Mouse (Mus musculus): ENCODE data around the gene Raly.
"Not testable (repeated sequence)": the region's sequence is repeated elsewhere in the genome, so short reads cannot be mapped to it uniquely, and the experiment has no call there.

Gene Raly

GRCm38 (mm10) chr2:154836537-154836936 is 45.6 kb downstream of the Raly start:
- no peak for DNase-seq (ENCODE audit: low spot score in 2 of 2)

DNA sequence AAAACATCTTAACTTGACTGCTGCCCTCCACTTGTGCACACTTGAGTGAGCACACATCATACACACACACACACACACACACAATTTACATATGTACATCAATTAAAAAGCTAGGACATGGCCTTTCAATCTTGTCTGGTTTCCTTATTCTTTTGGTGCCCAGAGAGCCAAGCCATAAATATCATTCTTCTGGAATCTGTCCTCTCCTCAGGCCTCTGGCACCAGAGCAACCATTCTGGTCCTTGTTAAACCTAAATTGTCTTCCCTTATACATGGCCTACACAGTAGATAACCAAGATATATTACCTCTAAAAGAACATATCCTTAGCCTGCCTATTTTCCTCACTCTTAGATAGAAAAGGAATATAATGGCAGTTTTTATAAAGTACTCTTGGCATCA is 57.2 kb downstream of the Raly start:
- no peak for DNase-seq (ENCODE audit: low spot score in 2 of 2)

- DNase-seq (ENCODE audit: low spot score in 2 of 2), result peak; percentile 19 to 39
These were observed 64.5 kb downstream of the Raly start for GRCm38 (mm10) chr2:154855383-154855782.

DNA sequence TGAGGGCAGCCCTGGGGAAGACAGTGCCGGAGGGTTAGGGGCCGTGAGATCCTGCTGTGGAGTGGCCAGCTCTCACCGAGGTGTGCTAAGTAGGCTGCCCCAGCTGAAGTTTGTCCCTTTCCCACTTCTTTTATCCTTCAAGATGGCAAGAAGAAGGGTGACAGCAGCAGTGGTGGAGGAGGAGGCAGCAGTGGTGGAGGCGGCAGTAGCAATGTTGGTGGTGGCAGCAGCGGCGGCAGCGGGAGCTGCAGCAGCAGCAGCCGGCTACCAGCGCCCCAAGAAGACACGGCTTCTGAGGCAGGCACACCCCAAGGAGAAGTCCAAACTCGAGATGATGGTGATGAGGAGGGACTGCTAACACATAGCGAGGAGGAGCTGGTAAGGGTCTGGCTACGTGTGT is 72.8 kb downstream of the Raly start:
- DNase-seq (ENCODE audit: low spot score in 2 of 2), result peak in 1 of 2 experiments; percentile 23

- DNase-seq (ENCODE audit: low spot score in 2 of 2), result no peak
These were observed 74.8 kb downstream of the Raly start for GRCm38 (mm10) chr2:154865696-154866095.

- no peak for DNase-seq (ENCODE audit: low spot score in 2 of 2)
These were observed 77.2 kb downstream of the Raly start for GRCm38 (mm10) chr2:154868106-154868505.

GRCm38 (mm10) chr2:154869954-154870641 is 79.2 kb downstream of the Raly start:
- no peak for DNase-seq (ENCODE audit: low spot score in 2 of 2)

- DNase-seq (ENCODE audit: low spot score in 2 of 2), result no peak
These were observed 85.7 kb downstream of the Raly start for GRCm38 (mm10) chr2:154876621-154877020.

GRCm38 (mm10) chr2:154891585-154891984 is 100.7 kb downstream of the Raly start:
- DNase-seq (ENCODE audit: low spot score in 2 of 2), result no peak

- DNase-seq (ENCODE audit: low spot score in 2 of 2), result peak; percentile 96
These were observed 101.5 kb downstream of the Raly start, which contains the start of gene Eif2s2 for GRCm38 (mm10) chr2:154892201-154893044. Gene Eif2s2, minus strand, starts transcription at chr2:154892935.

- no peak for DNase-seq (ENCODE audit: low spot score in 2 of 2)
These were observed 102.1 kb downstream of the Raly start for GRCm38 (mm10) chr2:154893045-154893385.

DNA sequence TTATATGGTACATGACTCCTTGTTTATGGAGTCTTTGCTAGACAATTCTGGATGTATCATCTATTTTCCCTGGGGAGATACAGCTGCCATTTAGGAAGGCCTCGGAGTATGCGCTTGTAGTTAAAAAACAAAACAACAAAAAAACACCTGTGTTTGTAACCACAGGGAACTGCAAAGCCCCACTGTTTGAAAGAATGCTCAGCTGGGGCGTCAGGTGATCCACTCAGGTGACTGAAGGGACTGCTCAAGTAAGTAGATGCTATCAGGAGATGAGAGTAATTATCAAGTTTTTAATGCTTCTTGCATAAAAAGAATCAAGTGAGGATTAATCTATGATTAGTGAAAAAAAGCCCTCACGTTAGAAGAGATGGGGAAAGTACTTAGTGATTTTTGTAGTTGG is 102.7 kb downstream of the Raly start:
- DNase-seq (ENCODE audit: low spot score in 2 of 2), result no peak

DNA sequence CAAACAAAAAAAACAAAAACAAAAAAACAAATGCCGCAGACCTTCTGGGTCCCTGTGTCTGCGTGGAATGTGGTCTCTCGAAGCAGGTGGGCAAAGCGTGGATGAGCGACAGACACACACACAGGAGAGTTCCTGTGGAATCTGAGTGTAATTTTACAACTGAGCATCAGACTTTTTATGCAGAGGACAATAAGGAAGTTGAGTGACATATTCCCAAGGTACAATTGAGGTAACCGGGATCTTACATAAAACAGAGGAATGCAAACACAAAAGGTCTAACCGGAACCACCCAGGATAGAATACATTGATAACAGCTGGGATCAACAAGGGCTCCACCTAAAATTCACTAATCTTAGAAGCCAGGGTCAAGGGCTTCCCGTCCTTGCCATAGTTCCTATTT is 108.1 kb downstream of the Raly start:
- not testable (repeated sequence) for DNase-seq (ENCODE audit: low spot score in 2 of 2)

DNA sequence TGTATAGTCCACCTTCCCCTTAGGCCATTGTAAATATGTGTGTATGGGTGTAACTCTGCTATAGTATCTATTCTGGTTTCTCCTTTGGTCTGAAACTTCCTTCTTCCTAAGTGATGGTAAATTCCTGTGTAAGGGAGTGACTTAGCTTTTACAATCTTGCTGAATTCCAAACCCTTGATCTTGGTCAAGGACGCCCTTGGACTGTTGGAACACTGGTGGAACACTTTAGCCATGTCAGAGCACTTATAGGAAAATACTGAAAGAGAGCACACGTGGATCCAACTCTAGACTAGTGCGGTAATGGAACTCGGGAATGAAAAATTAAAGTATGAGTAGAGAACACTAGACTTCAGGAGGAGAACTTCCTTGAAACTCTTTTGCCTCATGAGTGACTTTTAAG is 108.5 kb downstream of the Raly start:
- not testable (repeated sequence) for DNase-seq (ENCODE audit: low spot score in 2 of 2)

- no peak for DNase-seq (ENCODE audit: low spot score in 2 of 2)
These were observed 111.2 kb downstream of the Raly start for GRCm38 (mm10) chr2:154902111-154902510.

DNA sequence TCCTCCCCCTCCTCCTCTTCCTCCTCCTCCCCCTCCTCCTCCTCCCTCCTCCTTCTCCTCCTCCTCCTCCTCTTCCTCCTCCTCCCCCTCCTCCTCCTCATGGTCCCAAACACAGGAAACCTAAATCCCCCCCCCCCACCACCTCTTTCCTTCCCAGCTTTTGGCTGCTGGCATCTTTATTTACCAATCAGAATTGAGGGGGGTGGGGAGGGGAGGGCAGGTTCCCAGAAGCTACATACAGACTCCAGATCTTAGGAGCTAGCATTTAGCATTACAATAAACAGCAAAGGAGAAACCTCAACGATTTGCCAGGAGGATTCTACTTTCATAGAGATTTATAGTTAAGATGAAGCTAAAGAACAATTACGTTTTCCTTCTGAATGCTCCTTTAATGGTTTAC is 114.9 kb downstream of the Raly start:
- no peak for DNase-seq (ENCODE audit: low spot score in 2 of 2)

DNA sequence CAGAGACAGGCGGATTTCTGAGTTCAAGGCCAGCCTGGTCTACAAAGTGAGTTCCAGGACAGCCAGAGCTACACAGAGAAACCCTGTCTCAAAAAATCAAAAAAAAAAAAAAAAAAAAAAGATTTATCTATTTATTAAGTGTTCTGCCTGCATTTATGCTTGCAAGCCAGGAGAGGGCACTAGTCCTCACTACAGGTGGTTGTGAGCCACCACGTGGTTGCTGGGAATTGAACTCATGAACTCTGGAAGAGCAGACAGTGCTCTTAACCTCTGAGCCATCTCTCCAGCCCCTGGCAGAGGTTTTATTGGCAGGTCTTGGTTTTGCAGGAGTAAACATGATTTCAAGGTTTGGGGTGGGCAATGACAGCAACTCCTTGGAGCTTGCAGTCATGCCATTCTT is 117.3 kb downstream of the Raly start:
- DNase-seq (ENCODE audit: low spot score in 2 of 2), result not testable (repeated sequence)

- DNase-seq (ENCODE audit: low spot score in 2 of 2), result no peak
These were observed 118.9 kb downstream of the Raly start for GRCm38 (mm10) chr2:154909789-154910188.

DNA sequence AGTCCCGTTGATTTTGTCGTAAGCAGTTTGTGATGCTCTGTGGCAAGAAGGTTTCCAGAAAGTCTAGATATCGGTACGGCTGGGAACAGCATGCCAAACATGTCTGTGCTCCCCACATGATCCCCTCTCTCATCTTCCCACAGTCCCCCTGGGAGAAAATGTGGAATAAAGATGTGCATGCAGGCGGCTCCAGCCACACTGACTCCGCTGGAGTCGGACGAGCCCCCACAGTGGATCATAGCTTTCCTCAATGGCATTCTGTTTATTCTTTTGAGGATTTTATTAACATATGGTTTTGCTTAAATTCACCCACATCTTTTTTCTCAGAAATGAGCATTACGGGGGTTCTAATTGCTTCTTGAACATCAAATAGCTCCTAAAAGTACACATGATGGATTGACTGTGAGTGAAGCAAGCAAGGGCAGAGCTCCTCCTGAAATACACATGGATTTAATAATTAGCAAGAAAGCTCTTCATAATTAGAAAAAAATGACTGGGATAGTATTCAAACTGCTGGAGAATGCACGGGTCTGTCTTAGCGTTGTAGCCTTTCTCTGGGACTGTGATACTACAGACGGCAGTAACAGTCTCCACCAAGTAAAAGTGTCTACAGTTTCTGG is 125.1 kb downstream of the Raly start:
- no peak for DNase-seq (ENCODE audit: low spot score in 2 of 2)

GRCm38 (mm10) chr2:154916547-154916946 is 125.7 kb downstream of the Raly start:
- DNase-seq (ENCODE audit: low spot score in 2 of 2), result no peak

All from right cerebral cortex, postnatal 36 days (tissue).